Mouse (Mus musculus) myocyte (in vitro differentiated cells): ENCODE results near the gene Plce1. TPM values are rescaled to one million over a fixed set of nuclear protein-coding genes. Genes with fewer than 3 reads are reported as not detected.

ENCODE experiments used
- H3K27me3 ChIP-seq: one replicate; pipeline ENCODE4 v1.6.1; 2011; ENCODE audit not compliant: control insufficient read depth, insufficient read depth, insufficient read length
- H3K36me3 ChIP-seq: one replicate; pipeline ENCODE4 v1.6.1; 2011; ENCODE audit not compliant: control insufficient read depth, insufficient read depth
- H3K4me2 ChIP-seq: one replicate; pipeline ENCODE4 v1.6.1; 2011; ENCODE audit warnings: low read depth, control low read depth
- H3K4me3 ChIP-seq: one replicate; pipeline ENCODE4 v1.5.1; 2011; ENCODE audit warnings: mild to moderate bottlenecking, control low read depth, moderate library complexity
- H3K79me2 ChIP-seq: one replicate; pipeline ENCODE4 v1.6.1; 2011; ENCODE audit not compliant: control insufficient read depth, insufficient read depth
- H3ac ChIP-seq: one replicate; pipeline ENCODE4 v1.6.1; 2011; ENCODE audit not compliant: control insufficient read depth, insufficient read length
- CEBPB ChIP-seq: IDR thresholded peaks from 2 replicates; pipeline ENCODE4 v1.6.1; 2011; ENCODE audit warnings: mild to moderate bottlenecking, moderate library complexity; ENCODE audit not compliant: poor library complexity, insufficient read depth, severe bottlenecking
- E2F4 ChIP-seq: IDR thresholded peaks from one replicate; pipeline ENCODE4 v1.6.1; 2011; ENCODE audit warnings: mild to moderate bottlenecking, control low read depth, moderate library complexity; ENCODE audit not compliant: insufficient read depth
- MAX ChIP-seq: IDR thresholded peaks from one replicate; pipeline ENCODE4 v1.6.1; 2011; ENCODE audit warnings: low read depth, mild to moderate bottlenecking, control low read depth
- MYOD1 ChIP-seq, 3 experiments: IDR thresholded peaks; one replicate each; pipeline ENCODE4 v1.6.1; 2011; ENCODE audit warnings: control low read depth in 2 of 3, low read depth in 2 of 3, mild to moderate bottlenecking in 2 of 3, moderate library complexity in 1 of 3; ENCODE audit not compliant: insufficient read length in 2 of 3, control insufficient read depth in 1 of 3
- MYOG ChIP-seq, 3 experiments: IDR thresholded peaks; one replicate each; pipeline ENCODE4 v1.6.1; 2011; ENCODE audit warnings: control low read depth in 2 of 3, low read depth in 2 of 3, mild to moderate bottlenecking in 2 of 3; ENCODE audit not compliant: insufficient read length in 2 of 3, control insufficient read depth in 1 of 3, insufficient read depth in 1 of 3
- POLR2A ChIP-seq: IDR thresholded peaks from one replicate; pipeline ENCODE4 v1.6.1; 2011; ENCODE audit warnings: low read depth, mild to moderate bottlenecking, control low read depth, moderate library complexity; ENCODE audit not compliant: insufficient read length
- POLR2AphosphoS2 ChIP-seq: IDR thresholded peaks from one replicate; pipeline ENCODE4 v1.6.1; 2011; ENCODE audit warnings: low read depth, control low read depth; ENCODE audit not compliant: insufficient read length
- REST ChIP-seq: IDR thresholded peaks from one replicate; pipeline ENCODE4 v1.6.1; 2011; ENCODE audit warnings: mild to moderate bottlenecking, control low read depth, moderate library complexity; ENCODE audit not compliant: insufficient read depth, insufficient read length
- SRF ChIP-seq: IDR thresholded peaks from one replicate; pipeline ENCODE4 v1.6.1; 2011; ENCODE audit warnings: low read depth; ENCODE audit not compliant: control insufficient read depth, insufficient read length
- TCF12 ChIP-seq: IDR thresholded peaks from one replicate; pipeline ENCODE4 v1.6.1; 2011; ENCODE audit warnings: mild to moderate bottlenecking, control low read depth; ENCODE audit not compliant: poor library complexity, insufficient read depth, severe bottlenecking
- TCF3 ChIP-seq: IDR thresholded peaks from one replicate; pipeline ENCODE4 v1.6.1; 2011; ENCODE audit warnings: low read depth, control low read depth; ENCODE audit not compliant: insufficient read length
- USF1 ChIP-seq: IDR thresholded peaks from one replicate; pipeline ENCODE4 v1.6.1; 2011; ENCODE audit warnings: low read depth, mild to moderate bottlenecking, control low read depth, moderate library complexity
- polyA plus RNA-seq: library from polyadenylated mRNA; unstranded; fragments of >200 nt; fragmentation: generic; extraction: Trizol; gene quantifications from one replicate; pipeline ENCODE4 v1.2.1, GENCODE M21; 2012; ENCODE audit warnings: missing spikeins

The Plce1 gene
- polyA plus RNA-seq, 1 experiment, result 0.01 TPM

GRCm38 (mm10) chr19:38705244-38705643, 224.3 kb downstream of the Plce1 start:
- Histone ChIP-seq H3ac (no peak overlapping the region), H3K79me2 (no peaks in the 10 kb centered on the region), H3K27me3 (no peaks in the 10 kb centered on the region), H3K36me3 (no peaks in the 10 kb centered on the region), H3K4me3 (no peak overlapping the region), H3K4me2 (no peak overlapping the region)
- TF ChIP-seq TCF12 (no peak), E2F4 (no peak), POLR2AphosphoS2 (no peak), CEBPB (no peak), MYOD1 (IDR thresholded peaks at IDR 0.05; ENCODE audit: control insufficient read depth in 1 of 3, insufficient read length in 2 of 3, low read depth in 2 of 3) (no peak), MYOG (IDR thresholded peaks at IDR 0.05; ENCODE audit: control insufficient read depth in 1 of 3, insufficient read depth in 1 of 3, insufficient read length in 2 of 3, low read depth in 2 of 3) (no peak), USF1 (no peak), MAX (no peak), POLR2A (no peak), SRF (no peak), TCF3 (no peak), REST (no peak)

- Histone ChIP-seq H3K36me3 (no peaks in the 10 kb centered on the region), H3K79me2 (no peaks in the 10 kb centered on the region), H3K4me2 (no peak overlapping the region), H3K27me3 (no peaks in the 10 kb centered on the region), H3ac (no peak overlapping the region), H3K4me3 (no peak overlapping the region)
- no peak for TF ChIP-seq POLR2AphosphoS2
- no peak for TF ChIP-seq E2F4
- TF ChIP-seq MYOG (IDR thresholded peaks at IDR 0.05; ENCODE audit: control insufficient read depth in 1 of 3, insufficient read depth in 1 of 3, insufficient read length in 2 of 3, low read depth in 2 of 3), result no peak
Observed at GRCm38 (mm10) chr19:38706449-38706848, 225.5 kb downstream of the Plce1 start.

- H3ac ChIP-seq, result no peak overlapping the region
- H3K36me3 ChIP-seq, result no peaks in the 10 kb centered on the region
- no peak overlapping the region for H3K4me2 ChIP-seq
- H3K79me2 ChIP-seq, result no peaks in the 10 kb centered on the region
- no peak overlapping the region for H3K4me3 ChIP-seq
- H3K27me3 ChIP-seq, result no peaks in the 10 kb centered on the region
- TF ChIP-seq MAX, result no peak
- no peak for TF ChIP-seq POLR2A
- TF ChIP-seq USF1, result no peak
Observed at GRCm38 (mm10) chr19:38709376-38709775, 228.5 kb downstream of the Plce1 start.

- Histone ChIP-seq H3K4me3 (no peak overlapping the region), H3K4me2 (no peak overlapping the region), H3K36me3 (no peaks in the 10 kb centered on the region), H3ac (no peak overlapping the region), H3K79me2 (no peaks in the 10 kb centered on the region), H3K27me3 (peaks cover 10% of the 10 kb centered on the region)
- no peak for TF ChIP-seq POLR2A
Observed at GRCm38 (mm10) chr19:38721808-38722207, 240.9 kb downstream of the Plce1 start.

GRCm38 (mm10) chr19:38722982-38723381, 242.1 kb downstream of the Plce1 start:
- Histone ChIP-seq H3ac (no peak overlapping the region), H3K4me2 (no peak overlapping the region), H3K4me3 (no peak overlapping the region), H3K36me3 (no peaks in the 10 kb centered on the region), H3K79me2 (no peaks in the 10 kb centered on the region), H3K27me3 (peaks cover 4% of the 10 kb centered on the region)
- TF ChIP-seq SRF (no peak), MYOG (IDR thresholded peaks at IDR 0.05; ENCODE audit: control insufficient read depth in 1 of 3, insufficient read depth in 1 of 3, insufficient read length in 2 of 3, low read depth in 2 of 3) (no peak), TCF12 (no peak), CEBPB (no peak), MAX (no peak), POLR2A (no peak), USF1 (no peak), POLR2AphosphoS2 (no peak), E2F4 (no peak), TCF3 (no peak), MYOD1 (IDR thresholded peaks at IDR 0.05; ENCODE audit: control insufficient read depth in 1 of 3, insufficient read length in 2 of 3, low read depth in 2 of 3) (no peak), REST (no peak)

GRCm38 (mm10) chr19:38723969-38724368, 243.1 kb downstream of the Plce1 start:
- TF ChIP-seq TCF3, result no peak
- TF ChIP-seq E2F4, result no peak
- no peak for TF ChIP-seq POLR2AphosphoS2
- peak in 1 of 3 experiments; percentile 20 for TF ChIP-seq MYOD1 (IDR thresholded peaks at IDR 0.05; ENCODE audit: control insufficient read depth in 1 of 3, insufficient read length in 2 of 3, low read depth in 2 of 3)
- TF ChIP-seq TCF12, result no peak
- TF ChIP-seq SRF, result no peak
- no peak for TF ChIP-seq MAX
- TF ChIP-seq POLR2A, result no peak
- Histone ChIP-seq H3K4me2 (no peak overlapping the region), H3K27me3 (peaks cover 4% of the 10 kb centered on the region), H3K36me3 (no peaks in the 10 kb centered on the region), H3K4me3 (no peak overlapping the region), H3K79me2 (no peaks in the 10 kb centered on the region), H3ac (no peak overlapping the region)
